ENCODE assay signal across 8 mouse cellular contexts in genomic region chr14:55093927-55094326, GRCm38 (mm10). TPM values are rescaled to one million over a fixed set of nuclear protein-coding genes. Genes with fewer than 3 reads are reported as not detected.
DNase-seq lines count a peak whose midpoint lies in the region; ATAC-seq and TF ChIP-seq lines count a peak whose summit lies in the region.

No protein-coding gene starts in this region.

- 41% methylated on average over 6 of the region's 6 CpGs for WGBS in heart, embryonic 14.5 days
- 41% methylated on average over 6 of the region's 6 CpGs for WGBS in embryonic facial prominence, embryonic 12.5 days
- 43% methylated on average over 6 of the region's 6 CpGs for WGBS in liver, embryonic 13.5 days (ENCODE audit: insufficient replicate concordance)

- H3K79me2 ChIP-seq in CH12.LX (replicated peaks; ENCODE audit: control insufficient read depth, extremely low read depth, insufficient read depth, poor library complexity, severe bottlenecking): no peaks in the 10 kb centered on the region

- no peak for TF ChIP-seq EP300 in CH12.LX (IDR thresholded peaks at IDR 0.05; ENCODE audit: low read length)

- peaks cover 16% of the 10 kb centered on the region for H3K36me3 ChIP-seq in heart, embryonic 14.5 days (ENCODE audit: control insufficient read depth, insufficient read depth, low read length)
- H3K36me3 ChIP-seq in CH12.LX (replicated peaks in 1 of 2; ENCODE audit: control insufficient read depth in 1 of 2, insufficient read depth in 1 of 2, low read length in 1 of 2): peaks cover 0 to 26% of the 10 kb centered on the region in 2 experiments
- H3K36me3 ChIP-seq in embryonic facial prominence, embryonic 12.5 days: 0 out of 2 replicates have a peak, but pooled peaks cover 5% of the 10 kb centered on the region
- H3K36me3 ChIP-seq in liver, embryonic 13.5 days: peaks cover 18% of the 10 kb centered on the region; the same call in 1 of the 2 replicates

- H3K9me3 ChIP-seq in heart, embryonic 14.5 days (ENCODE audit: control insufficient read depth, low read length): no peaks in the 10 kb centered on the region
- no peaks in the 10 kb centered on the region for H3K9me3 ChIP-seq in CH12.LX (replicated peaks; ENCODE audit: low read length)
- H3K9me3 ChIP-seq in embryonic facial prominence, embryonic 12.5 days: no peaks in the 10 kb centered on the region
- H3K9me3 ChIP-seq in liver, embryonic 13.5 days (replicated peaks): no peaks in the 10 kb centered on the region

- TF ChIP-seq RAD21 in CH12.LX (IDR thresholded peaks at IDR 0.05; ENCODE audit: low read depth, low read length): peak; percentile 28

- 0 out of 4 replicates have a peak overlapping the region, but pooled peaks of 1 of the 2 experiments have one; percentile 61 for H3K4me3 ChIP-seq in heart, embryonic 14.5 days (ENCODE audit: control insufficient read depth in 1 of 2, insufficient read depth in 1 of 2, low read depth in 1 of 2, low read length in 2 of 2)
- peak overlapping the region in 1 of 3 experiments; percentile 71 for H3K4me3 ChIP-seq in CH12.LX (replicated peaks in 1 of 3; ENCODE audit: low read depth in 2 of 3, low read length in 2 of 3, poor library complexity in 1 of 3)
- no peak overlapping the region; the same call in 1 of the 2 replicates for H3K4me3 ChIP-seq in embryonic facial prominence, embryonic 12.5 days
- peak overlapping the region; percentile 78 for H3K4me3 ChIP-seq in liver, embryonic 13.5 days (replicated peaks)

- no peaks in the 10 kb centered on the region for H3K27me3 ChIP-seq in heart, embryonic 14.5 days (ENCODE audit: control insufficient read depth, insufficient read depth, low read length)
- H3K27me3 ChIP-seq in CH12.LX (replicated peaks): peaks cover 2% of the 10 kb centered on the region
- H3K27me3 ChIP-seq in embryonic facial prominence, embryonic 12.5 days: no peaks in the 10 kb centered on the region
- 0 out of 2 replicates have a peak, but pooled peaks cover 4% of the 10 kb centered on the region for H3K27me3 ChIP-seq in liver, embryonic 13.5 days

- H3K4me2 ChIP-seq in heart, embryonic 14.5 days (ENCODE audit: low read length): peak overlapping the region; percentile 84; the same call in 1 of the 2 replicates
- H3K4me2 ChIP-seq in CH12.LX (ENCODE audit: insufficient read depth, low read depth, poor library complexity, severe bottlenecking): no peak overlapping the region
- peak overlapping the region; percentile 66; the same call in 1 of the 2 replicates for H3K4me2 ChIP-seq in embryonic facial prominence, embryonic 12.5 days (replicated peaks)
- peak overlapping the region; percentile 77 for H3K4me2 ChIP-seq in liver, embryonic 13.5 days

- no peak overlapping the region for H3K9ac ChIP-seq in heart, embryonic 14.5 days (ENCODE audit: low read length)
- no peak overlapping the region for H3K9ac ChIP-seq in CH12.LX (ENCODE audit: insufficient read depth, low read depth)
- no peak overlapping the region for H3K9ac ChIP-seq in embryonic facial prominence, embryonic 12.5 days
- peak overlapping the region; percentile 75; the same call in 1 of the 2 replicates for H3K9ac ChIP-seq in liver, embryonic 13.5 days

- dilution Hi-C loops in CH12.LX (cut with MboI; ENCODE audit: extremely low pct_ligation_motif_present, extremely low pct_unique_long_range_greater_than_20kb, low sequenced_read_pairs): no loop called here

- peaks cover 23 to 36% of the 10 kb centered on the region in 2 experiments for H3K4me1 ChIP-seq in heart, embryonic 14.5 days (ENCODE audit: control insufficient read depth in 2 of 2, insufficient read depth in 2 of 2, low read length in 2 of 2)
- H3K4me1 ChIP-seq in CH12.LX (ENCODE audit: control insufficient read depth in 1 of 2, insufficient read depth in 2 of 2): peaks cover 9 to 53% of the 10 kb centered on the region in 2 experiments
- H3K4me1 ChIP-seq in embryonic facial prominence, embryonic 12.5 days: peaks cover 25% of the 10 kb centered on the region
- H3K4me1 ChIP-seq in liver, embryonic 13.5 days (replicated peaks): peaks cover 55% of the 10 kb centered on the region

- TF ChIP-seq POLR2A in CH12.LX (IDR thresholded peaks at IDR 0.05; ENCODE audit: low read depth, low read length): no peak

- no peak overlapping the region for H3K27ac ChIP-seq in heart, embryonic 14.5 days (replicated peaks in 1 of 2; ENCODE audit: control insufficient read depth in 1 of 2, insufficient read depth in 1 of 2, low read depth in 2 of 2, low read length in 2 of 2)
- no peak overlapping the region for H3K27ac ChIP-seq in CH12.LX (ENCODE audit: insufficient read depth, low read depth)
- H3K27ac ChIP-seq in embryonic facial prominence, embryonic 12.5 days: no peak overlapping the region
- no peak overlapping the region; the same call in 1 of the 2 replicates for H3K27ac ChIP-seq in liver, embryonic 13.5 days

- no peak for DNase-seq in heart, adult 9 months (ENCODE audit: low spot score in 2 of 2)
- peak; percentile 52 for DNase-seq in CH12.LX (ENCODE audit: extremely low read depth)
- no peak for DNase-seq in liver, embryonic 13.5 days
- DNase-seq in spleen, postnatal 10 days (ENCODE audit: low spot score in 2 of 2): no peak
- DNase-seq in frontal cortex, postnatal 10 days (ENCODE audit: low spot score in 2 of 2): no peak
- no peak for DNase-seq in urinary bladder, adult 18-20 months (ENCODE audit: low spot score in 2 of 2)

- peak; percentile 31 to 53; a peak in 3 of 4 replicates for TF ChIP-seq CTCF in CH12.LX (conservative IDR thresholded peaks at IDR 0.05 in 1 of 2, IDR thresholded peaks at IDR 0.05 in 1 of 2; ENCODE audit: low read depth in 2 of 2, low read length in 2 of 2)

- in situ Hi-C loops in CH12.LX (cut with MboI; ENCODE audit: low pct_ligation_motif_present, low pct_unique_long_range_greater_than_20kb, low sequenced_read_pairs): no loop called here

- ATAC-seq in heart, embryonic 14.5 days (ENCODE audit: insufficient number of reproducible peaks, insufficient read depth, low FRiP score, low read depth): no peak
- ATAC-seq in embryonic facial prominence, embryonic 12.5 days (ENCODE audit: insufficient number of reproducible peaks, insufficient read depth, low FRiP score, low TSS enrichment): no peak
- no peak for ATAC-seq in liver, embryonic 13.5 days (ENCODE audit: low read depth)

TF ChIP-seq in CH12.LX, 34 proteins besides CTCF, POLR2A, EP300 and RAD21:
- TF ChIP-seq HCFC1 (IDR thresholded peaks at IDR 0.05; ENCODE audit: low read depth, low read length): no peak
- TF ChIP-seq RCOR1 (conservative IDR thresholded peaks at IDR 0.05; ENCODE audit: low read depth, low read length): no peak
- TF ChIP-seq JUND (conservative IDR thresholded peaks at IDR 0.05; ENCODE audit: low read depth, low read length): no peak
- no peak for TF ChIP-seq GABPA (IDR thresholded peaks at IDR 0.05; ENCODE audit: insufficient replicate concordance, low read depth, low read length)
- TF ChIP-seq MAX (IDR thresholded peaks at IDR 0.05; ENCODE audit: low read length): no peak
- no peak for TF ChIP-seq MEF2A (IDR thresholded peaks at IDR 0.05; ENCODE audit: borderline replicate concordance, low read depth, low read length)
- no peak for TF ChIP-seq KAT2A (IDR thresholded peaks at IDR 0.05; ENCODE audit: insufficient replicate concordance, low read length)
- no peak for TF ChIP-seq E2F4 (IDR thresholded peaks at IDR 0.05; ENCODE audit: insufficient replicate concordance, low read depth, low read length)
- TF ChIP-seq ZKSCAN1 (IDR thresholded peaks at IDR 0.05; ENCODE audit: borderline replicate concordance, low read depth, low read length): no peak
- no peak for TF ChIP-seq IRF4 (IDR thresholded peaks at IDR 0.05; ENCODE audit: low read depth, low read length)
- TF ChIP-seq USF1 (IDR thresholded peaks at IDR 0.05; ENCODE audit: low read depth, low read length): no peak

RNA-seq across cellular contexts. Expression of gene Thtpa, which starts 0.7 kb away (rescaled TPM):
- polyA plus RNA-seq in heart, embryonic 14.5 days (2014; fragmentation: Nextera tagmentation; extraction: Ambion mirVana): 12.8 and 15.1 TPM in 2 replicates
- total RNA-seq in CH12.LX (2012; rRNA removed): 3.7 and 4.0 TPM in 2 replicates
- total RNA-seq in CH12.LX (2014; rRNA removed): 9.0 and 9.4 TPM in 2 replicates
- polyA plus RNA-seq in CH12.LX (2012; ENCODE audit: insufficient read length, low read depth): 5.5 and 6.7 TPM in 2 replicates
- polyA plus RNA-seq in embryonic facial prominence, embryonic 12.5 days (2016; fragmentation: Nextera tagmentation; extraction: Ambion mirVana): 22.2 and 24.2 TPM in 2 replicates
- 5.5 TPM in 2 replicates for polyA plus RNA-seq in liver, embryonic 13.5 days (2015; fragmentation: Nextera tagmentation; extraction: Ambion mirVana)

RNA-seq across cellular contexts. Expression of gene Zfhx2, which starts 1.8 kb away (rescaled TPM):
- polyA plus RNA-seq in heart, embryonic 14.5 days (2014; fragmentation: Nextera tagmentation; extraction: Ambion mirVana): 2.6 and 3.0 TPM in 2 replicates
- 0.34 and 0.59 TPM in 2 replicates for total RNA-seq in CH12.LX (2012; rRNA removed)
- total RNA-seq in CH12.LX (2014; rRNA removed): 0.03 and 0.07 TPM in 2 replicates
- 0.29 and 0.30 TPM in 2 replicates for polyA plus RNA-seq in CH12.LX (2012; ENCODE audit: insufficient read length, low read depth)
- 7.9 TPM in 2 replicates for polyA plus RNA-seq in embryonic facial prominence, embryonic 12.5 days (2016; fragmentation: Nextera tagmentation; extraction: Ambion mirVana)
- polyA plus RNA-seq in liver, embryonic 13.5 days (2015; fragmentation: Nextera tagmentation; extraction: Ambion mirVana): 1.1 and 1.2 TPM in 2 replicates

RNA-seq across cellular contexts. Expression of gene Ap1g2, which starts 12.5 kb away (rescaled TPM):
- polyA plus RNA-seq in heart, embryonic 14.5 days (2014; fragmentation: Nextera tagmentation; extraction: Ambion mirVana): 7.6 and 8.6 TPM in 2 replicates
- total RNA-seq in CH12.LX (2012; rRNA removed) (23.4 and 28.5 TPM in 2 replicates), CH12.LX (2014; rRNA removed) (16.2 and 18.3 TPM in 2 replicates)
- 59.1 and 64.8 TPM in 2 replicates for polyA plus RNA-seq in CH12.LX (2012; ENCODE audit: insufficient read length, low read depth)
- polyA plus RNA-seq in embryonic facial prominence, embryonic 12.5 days (2016; fragmentation: Nextera tagmentation; extraction: Ambion mirVana): 14.8 and 17.2 TPM in 2 replicates
- 26.1 and 27.6 TPM in 2 replicates for polyA plus RNA-seq in liver, embryonic 13.5 days (2015; fragmentation: Nextera tagmentation; extraction: Ambion mirVana)

RNA-seq across cellular contexts. Expression of gene Jph4, which starts 22.8 kb away (rescaled TPM):
- 0.05 and 0.18 TPM in 2 replicates for polyA plus RNA-seq in heart, embryonic 14.5 days (2014; fragmentation: Nextera tagmentation; extraction: Ambion mirVana)
- total RNA-seq in CH12.LX (2012; rRNA removed) (not detected in 2 replicates), CH12.LX (2014; rRNA removed) (not detected in 2 replicates)
- polyA plus RNA-seq in CH12.LX (2012; ENCODE audit: insufficient read length, low read depth): not detected in 2 replicates
- 2.6 and 2.9 TPM in 2 replicates for polyA plus RNA-seq in embryonic facial prominence, embryonic 12.5 days (2016; fragmentation: Nextera tagmentation; extraction: Ambion mirVana)
- 0.06 and 0.07 TPM in 2 replicates for polyA plus RNA-seq in liver, embryonic 13.5 days (2015; fragmentation: Nextera tagmentation; extraction: Ambion mirVana)
